Mouse (Mus musculus): ENCODE data around the gene Rilpl1. TPM values are rescaled to one million over a fixed set of nuclear protein-coding genes. Genes with fewer than 3 reads are reported as not detected.
A peak's percentile ranks its signal among the peaks of the same experiment; 100 is the strongest.
"Not testable (repeated sequence)": the region's sequence is repeated elsewhere in the genome, so short reads cannot be mapped to it uniquely, and the experiment has no call there.

The Rilpl1 gene
- polyA plus RNA-seq, 1 experiment from 2014 or later = 21.8 TPM

DNA sequence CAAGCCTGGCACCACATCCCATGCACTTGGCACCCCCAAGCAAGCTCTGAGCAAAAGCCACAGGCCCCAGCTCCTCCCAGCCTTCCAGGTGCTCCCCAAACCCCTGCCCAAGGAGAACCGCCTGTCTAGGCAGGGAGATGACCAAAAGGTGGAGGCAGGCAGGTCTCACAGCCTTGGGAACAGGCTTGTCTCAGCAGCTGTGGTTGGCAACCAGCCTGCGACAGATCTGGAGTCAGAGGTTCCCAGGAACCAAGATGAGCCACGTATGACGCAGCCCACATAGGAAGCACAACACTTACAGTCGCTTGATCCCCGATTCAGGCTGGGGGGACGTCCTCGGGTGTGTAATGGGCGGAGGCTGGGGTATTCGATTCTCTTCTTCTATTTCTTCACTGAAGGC, 29.6 kb downstream of the Rilpl1 start:
- Histone ChIP-seq H3K4me3 (replicated peaks) (no peak overlapping the region), H3K4me1 (peaks cover 8% of the 10 kb centered on the region), H3K27me3 (no peaks in the 10 kb centered on the region), H3K27ac (no peak overlapping the region), H3K36me3 (peaks cover 75% of the 10 kb centered on the region), H3K9ac (no peak overlapping the region), H3K4me2 (no peak overlapping the region), H3K9me3 (replicated peaks) (no peaks in the 10 kb centered on the region)
- ATAC-seq (replicated peaks; ENCODE audit: low FRiP score) = no peak
- 84% methylated on average over 10 of the region's 10 CpGs for WGBS

DNA sequence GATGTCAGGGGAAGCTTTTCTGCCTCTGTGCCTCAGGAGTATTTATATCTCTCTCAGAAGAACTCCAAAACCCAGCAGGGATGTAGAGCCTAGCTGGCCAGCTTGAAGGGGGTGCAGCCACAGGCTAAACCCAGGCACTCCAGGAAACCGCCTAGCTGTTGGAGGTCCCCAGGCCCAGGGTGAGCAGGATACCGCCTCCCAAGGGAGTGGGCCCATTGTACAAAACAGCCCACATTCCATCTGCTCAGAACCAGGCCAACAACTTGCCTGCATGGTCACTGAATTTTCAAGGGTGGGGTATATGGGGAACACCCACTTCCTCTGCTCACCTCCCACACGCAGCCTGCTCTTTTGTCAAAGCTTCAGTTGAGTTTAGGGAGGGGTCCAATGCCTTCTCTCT, 30.6 kb downstream of the Rilpl1 start:
- ATAC-seq (replicated peaks; ENCODE audit: low FRiP score) = no peak
- no peaks in the 10 kb centered on the region for H3K27me3 ChIP-seq
- peaks cover 7% of the 10 kb centered on the region; the same call in 1 of the 2 replicates for H3K4me1 ChIP-seq
- H3K36me3 ChIP-seq = peaks cover 83% of the 10 kb centered on the region
- H3K9ac ChIP-seq = no peak overlapping the region
- H3K4me2 ChIP-seq = no peak overlapping the region
- no peak overlapping the region for H3K27ac ChIP-seq
- no peak overlapping the region for H3K4me3 ChIP-seq (replicated peaks)
- H3K9me3 ChIP-seq (replicated peaks) = no peaks in the 10 kb centered on the region
- 90% methylated on average over 3 of the region's 3 CpGs for WGBS

DNA sequence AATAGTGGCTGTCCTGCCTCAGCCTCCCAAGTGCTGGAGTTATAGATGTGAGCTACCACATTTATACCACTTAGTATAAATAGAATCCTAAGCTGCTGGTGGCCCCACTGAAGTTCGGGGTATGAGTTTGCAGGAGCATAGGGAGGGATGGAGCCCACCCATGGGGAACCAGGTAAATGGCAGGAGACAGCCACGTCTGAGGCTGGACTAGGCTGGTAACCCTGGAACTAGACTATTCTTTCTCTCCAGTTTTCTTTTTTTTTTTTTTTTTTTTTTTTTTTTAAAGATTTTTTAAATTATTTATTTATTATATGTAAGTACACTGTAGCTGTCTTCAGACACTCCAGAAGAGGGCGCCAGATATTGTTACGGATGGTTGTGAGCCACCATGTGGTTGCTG, 31.2 kb downstream of the Rilpl1 start:
- H3K36me3 ChIP-seq = peaks cover 84% of the 10 kb centered on the region
- not testable (repeated sequence) for H3K4me1 ChIP-seq; H3K27me3 ChIP-seq; H3K4me2 ChIP-seq; H3K4me3 ChIP-seq (replicated peaks); H3K9ac ChIP-seq; H3K27ac ChIP-seq; H3K9me3 ChIP-seq (replicated peaks); ATAC-seq (replicated peaks; ENCODE audit: low FRiP score)
- WGBS = 84% methylated on average over 4 of the region's 4 CpGs

GRCm38 (mm10) chr5:124499001-124499400, 32.2 kb downstream of the Rilpl1 start:
- no peak for ATAC-seq (replicated peaks; ENCODE audit: low FRiP score)
- Histone ChIP-seq H3K4me1 (peaks cover 7% of the 10 kb centered on the region; the same call in 1 of the 2 replicates), H3K27ac (no peak overlapping the region), H3K4me3 (replicated peaks) (no peak overlapping the region), H3K9ac (no peak overlapping the region), H3K9me3 (replicated peaks) (no peaks in the 10 kb centered on the region), H3K36me3 (peaks cover 89% of the 10 kb centered on the region), H3K4me2 (no peak overlapping the region), H3K27me3 (no peaks in the 10 kb centered on the region)
- 64% methylated on average over 5 of the region's 5 CpGs for WGBS

GRCm38 (mm10) chr5:124498221-124498876, 32.8 kb downstream of the Rilpl1 start:
- H3K9ac ChIP-seq = no peak overlapping the region
- H3K4me2 ChIP-seq = no peak overlapping the region
- H3K36me3 ChIP-seq = peaks cover 92% of the 10 kb centered on the region
- WGBS = 73% methylated on average over 9 of the region's 9 CpGs
- no peak for ATAC-seq (replicated peaks; ENCODE audit: low FRiP score)
- H3K4me1 ChIP-seq = peaks cover 5% of the 10 kb centered on the region; the same call in 1 of the 2 replicates
- H3K4me3 ChIP-seq (replicated peaks) = no peak overlapping the region
- peak overlapping the region; percentile 67 for H3K27ac ChIP-seq
- no peaks in the 10 kb centered on the region for H3K27me3 ChIP-seq
- no peaks in the 10 kb centered on the region for H3K9me3 ChIP-seq (replicated peaks)

DNA sequence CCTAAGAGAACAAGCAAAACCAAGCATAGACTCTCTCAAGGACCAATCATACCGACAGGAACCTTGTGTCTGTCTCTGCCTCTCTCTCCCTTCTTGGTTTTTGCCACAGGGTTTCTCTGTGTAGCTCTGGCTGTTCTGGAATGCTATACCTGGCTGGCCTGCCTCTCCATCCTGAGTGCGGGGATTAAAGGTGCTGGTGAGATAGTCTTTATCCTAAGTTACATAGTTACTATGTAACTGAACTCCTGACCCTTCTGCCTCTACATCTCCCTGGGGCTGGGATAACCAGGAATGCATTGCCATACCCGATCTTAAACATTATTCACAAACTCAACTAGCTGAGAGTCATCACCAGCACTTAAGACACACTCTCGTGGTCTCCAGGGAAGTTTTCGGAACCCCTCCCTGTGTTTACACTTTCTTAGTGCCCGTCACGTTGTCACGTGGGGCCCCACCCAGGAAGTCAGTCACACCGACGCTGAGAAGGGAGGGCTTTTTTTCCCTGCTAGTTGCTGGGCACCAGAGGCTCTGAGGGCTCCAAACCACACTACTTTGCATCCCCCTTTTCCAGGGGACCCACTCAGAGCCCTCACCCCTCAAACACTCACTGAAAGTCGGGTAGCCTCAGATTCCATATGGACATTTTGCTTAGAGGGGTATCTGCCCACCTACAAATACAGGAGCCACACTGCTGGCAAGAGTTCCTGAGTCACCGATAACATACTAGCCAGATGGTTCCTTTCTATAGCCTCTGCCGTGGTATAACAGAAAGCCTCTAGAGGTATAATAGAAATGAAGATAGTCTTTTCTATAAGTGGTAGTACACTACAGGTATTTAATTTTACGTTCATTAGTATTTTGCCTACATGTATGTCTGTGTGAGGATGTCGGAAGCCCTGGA, 34.3 kb downstream of the Rilpl1 start:
- H3K4me3 ChIP-seq (replicated peaks) = no peak overlapping the region
- no peaks in the 10 kb centered on the region for H3K9me3 ChIP-seq (replicated peaks)
- H3K27ac ChIP-seq = no peak overlapping the region
- 73% methylated on average over 15 of the region's 15 CpGs for WGBS
- peaks cover 92% of the 10 kb centered on the region for H3K36me3 ChIP-seq
- H3K9ac ChIP-seq = no peak overlapping the region
- H3K27me3 ChIP-seq = no peaks in the 10 kb centered on the region
- H3K4me1 ChIP-seq = peaks cover 5% of the 10 kb centered on the region; the same call in 1 of the 2 replicates
- ATAC-seq (replicated peaks; ENCODE audit: low FRiP score) = no peak
- no peak overlapping the region for H3K4me2 ChIP-seq

DNA sequence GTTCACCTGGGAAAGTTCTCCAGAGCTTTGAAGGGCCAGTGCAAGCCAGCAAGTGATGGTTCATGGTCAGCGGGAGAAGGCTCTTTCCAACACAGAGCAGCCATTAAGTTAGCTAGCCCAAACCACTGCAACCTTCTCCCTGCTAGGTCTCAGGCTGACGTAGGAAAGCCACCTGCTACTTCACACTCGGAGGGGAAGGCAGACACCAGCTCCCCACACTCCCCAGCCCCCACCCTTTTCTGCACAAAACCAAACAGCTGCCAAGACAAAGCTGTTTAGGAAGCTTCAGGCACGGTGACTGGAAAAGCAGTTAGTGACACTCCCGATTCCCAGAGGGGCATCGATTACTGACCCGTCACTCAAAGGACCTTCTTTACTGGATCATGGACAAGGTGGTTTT, 35.6 kb downstream of the Rilpl1 start:
- Histone ChIP-seq H3K9me3 (replicated peaks) (no peaks in the 10 kb centered on the region), H3K9ac (no peak overlapping the region), H3K4me2 (no peak overlapping the region), H3K36me3 (peaks cover 92% of the 10 kb centered on the region), H3K4me1 (peaks cover 5% of the 10 kb centered on the region; the same call in 1 of the 2 replicates), H3K4me3 (replicated peaks) (no peak overlapping the region), H3K27ac (no peak overlapping the region), H3K27me3 (no peaks in the 10 kb centered on the region)
- 53% methylated on average over 7 of the region's 7 CpGs for WGBS
- no peak for ATAC-seq (replicated peaks; ENCODE audit: low FRiP score)

DNA sequence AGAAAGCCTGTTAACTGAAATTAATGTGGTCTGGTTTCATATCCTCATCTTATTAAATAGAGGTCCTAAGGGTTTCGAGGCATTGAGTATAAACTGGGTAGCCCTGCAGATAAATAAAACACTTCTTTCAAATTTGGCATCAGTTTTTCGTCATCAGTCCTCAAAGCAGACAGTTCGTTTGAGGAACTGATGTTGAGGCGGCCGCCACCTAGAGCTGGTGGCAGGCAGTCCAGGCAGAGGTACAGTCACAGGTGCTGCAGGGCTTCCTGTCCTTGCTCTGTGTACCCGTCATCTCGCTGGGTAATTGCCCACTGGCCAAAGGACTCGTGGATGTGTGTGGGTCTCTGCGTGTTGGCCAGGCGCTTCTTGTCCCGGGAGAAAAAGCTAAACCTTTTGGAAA, 37.7 kb downstream of the Rilpl1 start:
- H3K4me2 ChIP-seq = no peak overlapping the region
- no peaks in the 10 kb centered on the region for H3K9me3 ChIP-seq (replicated peaks)
- no peak overlapping the region for H3K4me3 ChIP-seq (replicated peaks)
- H3K4me1 ChIP-seq = no peaks in the 10 kb centered on the region
- no peak for ATAC-seq (replicated peaks; ENCODE audit: low FRiP score)
- H3K27me3 ChIP-seq = no peaks in the 10 kb centered on the region
- WGBS = 89% methylated on average over 11 of the region's 11 CpGs
- H3K27ac ChIP-seq = no peak overlapping the region
- H3K36me3 ChIP-seq = peaks cover 88% of the 10 kb centered on the region
- H3K9ac ChIP-seq = no peak overlapping the region

GRCm38 (mm10) chr5:124492618-124493017, 38.6 kb downstream of the Rilpl1 start:
- Histone ChIP-seq H3K9me3 (replicated peaks) (no peaks in the 10 kb centered on the region), H3K27ac (no peak overlapping the region), H3K4me1 (no peaks in the 10 kb centered on the region), H3K4me3 (replicated peaks) (no peak overlapping the region), H3K27me3 (no peaks in the 10 kb centered on the region), H3K36me3 (peaks cover 79% of the 10 kb centered on the region), H3K4me2 (no peak overlapping the region), H3K9ac (no peak overlapping the region)
- 87% methylated on average over 4 of the region's 4 CpGs for WGBS
- ATAC-seq (replicated peaks; ENCODE audit: low FRiP score) = no peak

- no peaks in the 10 kb centered on the region for H3K9me3 ChIP-seq (replicated peaks)
- 92% methylated on average over 4 of the region's 4 CpGs for WGBS
- no peak overlapping the region for H3K9ac ChIP-seq
- no peaks in the 10 kb centered on the region for H3K4me1 ChIP-seq
- peaks cover 78% of the 10 kb centered on the region for H3K36me3 ChIP-seq
- H3K27me3 ChIP-seq = no peaks in the 10 kb centered on the region
- no peak overlapping the region for H3K4me2 ChIP-seq
- no peak overlapping the region for H3K4me3 ChIP-seq (replicated peaks)
- no peak for ATAC-seq (replicated peaks; ENCODE audit: low FRiP score)
- H3K27ac ChIP-seq = 0 out of 2 replicates have a peak overlapping the region, but pooled peaks have one; percentile 2
Measured at GRCm38 (mm10) chr5:124491732-124492131, 39.5 kb downstream of the Rilpl1 start.

DNA sequence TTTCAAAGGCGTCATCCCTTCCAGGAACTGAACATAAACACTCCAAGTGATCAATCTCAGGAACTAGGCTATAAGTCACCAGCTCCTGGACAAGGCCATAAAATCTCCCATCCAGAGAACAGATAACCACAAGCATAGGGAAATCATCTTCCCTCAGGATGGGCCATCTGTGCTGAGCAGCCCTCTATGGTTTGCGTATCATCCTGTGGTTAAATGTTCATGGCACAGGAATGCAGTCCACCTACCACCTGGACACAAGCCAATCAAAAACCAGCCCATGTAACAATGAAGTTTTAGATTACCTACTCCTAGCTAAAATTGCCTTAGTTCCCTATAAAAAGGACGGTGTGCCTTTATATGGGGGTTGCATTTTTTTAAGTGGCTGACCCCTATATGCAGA, 42.3 kb downstream of the Rilpl1 start:
- no peak for ATAC-seq (replicated peaks; ENCODE audit: low FRiP score)
- Histone ChIP-seq H3K9me3 (replicated peaks) (no peaks in the 10 kb centered on the region), H3K27me3 (no peaks in the 10 kb centered on the region), H3K27ac (no peak overlapping the region), H3K4me1 (peaks cover 9% of the 10 kb centered on the region), H3K4me2 (no peak overlapping the region), H3K4me3 (replicated peaks) (no peak overlapping the region), H3K36me3 (peaks cover 54% of the 10 kb centered on the region), H3K9ac (no peak overlapping the region)
- WGBS = 62% methylated on average over 3 of the region's 3 CpGs

DNA sequence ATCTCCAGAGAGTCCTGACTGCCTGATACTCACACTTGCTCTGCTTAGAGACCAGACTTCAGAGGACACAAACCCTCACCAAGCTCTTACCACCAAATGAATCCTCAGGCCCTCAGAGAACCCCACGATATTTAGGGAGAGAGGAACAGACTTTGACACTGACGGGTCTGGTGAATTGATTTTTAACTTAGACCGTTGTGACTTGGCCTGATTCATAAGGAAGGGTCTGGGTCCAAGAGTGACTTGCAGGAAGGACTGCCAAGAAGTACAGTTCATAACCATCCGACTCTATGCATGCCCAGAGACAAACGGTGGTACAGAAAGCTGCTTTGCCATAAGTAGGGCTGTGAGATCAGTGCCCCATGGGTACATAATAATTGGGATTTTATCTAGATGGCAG, 45.5 kb downstream of the Rilpl1 start:
- H3K27me3 ChIP-seq = no peaks in the 10 kb centered on the region
- no peak for ATAC-seq (replicated peaks; ENCODE audit: low FRiP score)
- no peak overlapping the region for H3K27ac ChIP-seq

More for the DNA sequence above, 45.5 kb downstream of the Rilpl1 start:
- H3K4me2 ChIP-seq = no peak overlapping the region
- 85% methylated on average over 5 of the region's 5 CpGs for WGBS
- H3K36me3 ChIP-seq = peaks cover 22% of the 10 kb centered on the region
- peaks cover 13% of the 10 kb centered on the region for H3K4me1 ChIP-seq
- H3K4me3 ChIP-seq (replicated peaks) = no peak overlapping the region
- no peak overlapping the region for H3K9ac ChIP-seq
- no peaks in the 10 kb centered on the region for H3K9me3 ChIP-seq (replicated peaks)
